Mouse (Mus musculus) embryonic facial prominence, embryonic 14.5 days (tissue): ENCODE results near the gene Tmem86b. TPM values are rescaled to one million over a fixed set of nuclear protein-coding genes. Genes with fewer than 3 reads are reported as not detected.

Experiments
- ATAC-seq: fragments of 200-750 bp; cut with Nextera tagmentation; 2 replicates; pipeline ENCODE4 v1.8.0; 2017; ENCODE audit warnings: low read depth, moderate number of reproducible peaks, moderate TSS enrichment
- DNase-seq: peaks from one replicate; pipeline ENCODE4 v3.0.0-alpha.2; 2015; ENCODE audit warnings: low spot score
- H3K27ac ChIP-seq: fragments of 300-500 bp; sonication (generic); replicated peaks from 2 replicates; pipeline ENCODE4 v1.5.1; 2014; ENCODE audit warnings: low read depth, mild to moderate bottlenecking, low read length, moderate library complexity
- H3K27me3 ChIP-seq: fragments of 300-500 bp; sonication (generic); replicated peaks from 2 replicates; pipeline ENCODE4 v1.6.1; 2014; ENCODE audit warnings: low read length; ENCODE audit not compliant: control insufficient read depth, insufficient read depth
- H3K36me3 ChIP-seq: fragments of 300-500 bp; sonication (generic); 2 replicates; pipeline ENCODE4 v1.6.1; 2014; ENCODE audit warnings: low read length, mixed read lengths; ENCODE audit not compliant: control insufficient read depth, insufficient read depth
- H3K4me1 ChIP-seq: fragments of 300-500 bp; sonication (generic); 2 replicates; pipeline ENCODE4 v1.6.1; 2014; ENCODE audit warnings: antibody characterized with exemption, low read length; ENCODE audit not compliant: control insufficient read depth, insufficient read depth
- H3K4me2 ChIP-seq: fragments of 300-500 bp; sonication (generic); 2 replicates; pipeline ENCODE4 v1.6.1; 2014; ENCODE audit warnings: low read depth, mild to moderate bottlenecking, low read length, moderate library complexity, mixed read lengths
- H3K4me3 ChIP-seq: fragments of 300-500 bp; sonication (generic); 2 replicates; pipeline ENCODE4 v1.5.1; 2014; ENCODE audit warnings: low read depth, mild to moderate bottlenecking, low read length
- H3K9ac ChIP-seq: fragments of 300-500 bp; sonication (generic); 2 replicates; pipeline ENCODE4 v1.6.1; 2014; ENCODE audit warnings: low read depth, mild to moderate bottlenecking, low read length, moderate library complexity, mixed read lengths
- H3K9me3 ChIP-seq: fragments of 300-500 bp; sonication (generic); 2 replicates; pipeline ENCODE4 v1.6.1; 2016; ENCODE audit warnings: low read length; ENCODE audit not compliant: control insufficient read depth
- WGBS: fragments of 180-500 bp; shearing (Covaris S2); extraction: QIAGEN DNeasy Blood & Tissue Kit; methylation state at CpG from one replicate; pipeline ENCODE4 v1.1.7; 2014; 5-methylcytosine and 5-hydroxymethylcytosine counted together
- polyA plus RNA-seq: library from polyadenylated mRNA; unstranded; fragments of >200 nt; fragmentation: Nextera tagmentation; extraction: Ambion mirVana; gene quantifications from 2 replicates; pipeline ENCODE4 v1.2.1, GENCODE M21; 2014

Tmem86b gene
- polyA plus RNA-seq, 1 experiment from 2014 or later = 1.0 TPM

DNA sequence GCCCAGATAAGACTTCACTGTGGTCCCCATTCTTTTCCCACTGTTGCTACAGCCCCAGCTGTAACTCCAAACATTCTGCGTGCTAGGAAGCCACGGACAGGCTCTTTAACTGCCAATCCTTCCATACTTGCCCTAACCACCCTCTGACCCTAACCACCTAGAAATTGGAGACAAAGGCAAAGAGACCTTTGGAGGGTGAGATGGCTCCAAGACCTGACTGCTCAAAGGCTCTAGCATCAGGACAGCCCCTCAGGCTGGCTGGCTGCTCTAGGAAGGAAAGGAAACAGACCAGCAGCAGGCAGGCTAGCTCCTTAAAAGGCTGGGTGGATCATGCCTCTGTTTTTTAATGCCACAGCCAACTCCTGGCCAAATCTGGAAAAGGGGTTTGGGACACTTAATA lies 23.0 kb upstream of the Tmem86b start:
- Histone ChIP-seq H3K9ac (peak overlapping the region; percentile 8; the same call in 1 of the 2 replicates), H3K4me2 (no peak overlapping the region), H3K36me3 (peaks cover 3% of the 10 kb centered on the region; the same call in 1 of the 2 replicates), H3K27me3 (no peaks in the 10 kb centered on the region), H3K9me3 (no peaks in the 10 kb centered on the region), H3K4me1 (peaks cover 21% of the 10 kb centered on the region), H3K27ac (no peak overlapping the region), H3K4me3 (no peak overlapping the region)
- no peak for DNase-seq
- 84% methylated on average over 2 of the region's 2 CpGs for WGBS
- no peak for ATAC-seq

DNA sequence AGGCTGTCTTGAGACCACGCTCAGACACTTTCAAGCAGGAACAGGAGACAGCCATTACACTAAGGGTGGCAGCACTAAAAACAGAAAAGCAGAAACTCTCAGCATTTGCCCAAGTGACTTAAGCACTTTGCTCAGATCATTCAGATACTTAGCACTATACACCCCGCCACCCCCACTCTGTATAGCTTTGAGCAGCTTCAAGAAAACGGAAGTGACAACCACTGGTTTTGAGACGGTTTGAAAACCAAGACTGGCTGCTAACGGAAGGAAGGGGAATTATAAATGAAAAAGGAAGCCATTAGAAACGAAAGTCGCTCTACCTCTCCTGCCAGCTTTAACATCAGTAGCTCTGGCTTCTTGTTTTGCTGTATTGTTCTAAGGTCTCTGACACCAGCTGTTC lies 22.6 kb upstream of the Tmem86b start:
- ATAC-seq = no peak
- Histone ChIP-seq H3K27ac (no peak overlapping the region), H3K4me2 (no peak overlapping the region), H3K9me3 (no peaks in the 10 kb centered on the region), H3K27me3 (no peaks in the 10 kb centered on the region), H3K9ac (no peak overlapping the region), H3K36me3 (peaks cover 3% of the 10 kb centered on the region; the same call in 1 of the 2 replicates), H3K4me1 (peaks cover 21% of the 10 kb centered on the region), H3K4me3 (no peak overlapping the region)
- WGBS = 88% methylated on average over 7 of the region's 7 CpGs
- no peak for DNase-seq

DNA sequence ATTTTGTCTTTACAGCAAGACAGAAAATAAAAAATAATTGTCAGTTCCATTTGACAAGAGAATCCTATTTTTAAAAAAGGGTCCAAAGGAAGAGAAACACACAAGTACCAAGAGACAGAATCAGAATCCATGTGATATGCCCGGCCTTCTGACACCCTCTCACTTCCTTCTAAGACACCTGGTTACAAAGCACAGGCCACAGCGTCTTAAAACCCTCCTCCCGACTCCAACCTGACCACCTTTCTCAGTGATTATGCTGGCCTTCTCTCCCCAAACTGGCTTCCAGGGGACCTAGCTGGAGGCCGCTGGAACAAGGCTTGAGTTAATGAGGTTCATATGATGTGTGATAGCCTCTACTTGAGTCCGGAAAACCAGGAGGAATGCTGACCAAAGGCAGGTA lies 22.1 kb upstream of the Tmem86b start:
- Histone ChIP-seq H3K27me3 (no peaks in the 10 kb centered on the region), H3K9ac (no peak overlapping the region), H3K9me3 (no peaks in the 10 kb centered on the region), H3K4me3 (no peak overlapping the region), H3K27ac (no peak overlapping the region), H3K4me2 (no peak overlapping the region), H3K36me3 (peaks cover 3% of the 10 kb centered on the region; the same call in 1 of the 2 replicates), H3K4me1 (peaks cover 21% of the 10 kb centered on the region)
- WGBS = 66% methylated on average over 5 of the region's 5 CpGs
- no peak for ATAC-seq
- DNase-seq = no peak

DNA sequence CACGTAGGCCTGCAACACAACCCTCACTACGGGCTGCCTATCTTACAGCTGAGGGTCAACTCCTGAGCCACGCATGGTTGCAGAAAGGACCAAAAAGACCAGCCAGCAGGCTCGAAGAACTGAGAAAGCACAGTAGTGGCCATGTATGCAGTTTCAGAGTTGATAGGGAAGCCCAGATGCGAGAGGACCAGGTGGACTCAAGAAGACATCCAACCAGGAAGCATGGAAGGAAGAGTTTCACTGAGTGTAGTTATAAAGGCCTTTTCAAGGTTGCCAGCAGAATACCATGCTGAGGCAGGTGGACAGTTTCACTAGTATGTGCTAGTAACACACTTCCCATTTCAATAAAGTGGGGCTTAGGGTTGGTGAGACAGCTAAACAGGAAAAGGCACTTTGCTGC lies 21.5 kb upstream of the Tmem86b start:
- no peak overlapping the region for H3K27ac ChIP-seq
- DNase-seq (no peak), ATAC-seq (no peak)
- WGBS = 92% methylated on average over 5 of the region's 5 CpGs
- peaks cover 3% of the 10 kb centered on the region; the same call in 1 of the 2 replicates for H3K36me3 ChIP-seq
- no peak overlapping the region for H3K4me2 ChIP-seq
- no peak overlapping the region for H3K9ac ChIP-seq
- no peaks in the 10 kb centered on the region for H3K9me3 ChIP-seq
- no peaks in the 10 kb centered on the region for H3K27me3 ChIP-seq
- H3K4me3 ChIP-seq = no peak overlapping the region
- peaks cover 20% of the 10 kb centered on the region for H3K4me1 ChIP-seq

DNA sequence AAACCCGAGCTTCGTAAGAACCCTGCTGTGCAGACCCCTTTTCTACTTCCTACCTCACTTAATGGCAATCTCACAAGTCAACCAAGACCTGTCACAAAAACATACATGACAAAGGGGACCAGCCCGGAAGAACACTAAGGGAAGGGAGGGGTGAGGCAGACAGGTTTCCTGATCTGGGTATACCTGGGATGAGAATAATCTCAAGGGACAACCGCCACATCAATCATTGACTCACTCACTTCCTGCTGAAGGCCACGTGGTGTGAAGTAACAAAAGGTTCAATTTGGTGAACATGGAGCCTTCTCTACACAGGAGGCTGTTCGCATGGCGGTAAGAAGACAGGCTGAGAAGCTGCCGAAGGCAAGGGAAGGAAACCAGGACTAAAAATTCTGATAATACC lies 20.4 kb upstream of the Tmem86b start:
- H3K36me3 ChIP-seq = peaks cover 4% of the 10 kb centered on the region; the same call in 1 of the 2 replicates

DNA sequence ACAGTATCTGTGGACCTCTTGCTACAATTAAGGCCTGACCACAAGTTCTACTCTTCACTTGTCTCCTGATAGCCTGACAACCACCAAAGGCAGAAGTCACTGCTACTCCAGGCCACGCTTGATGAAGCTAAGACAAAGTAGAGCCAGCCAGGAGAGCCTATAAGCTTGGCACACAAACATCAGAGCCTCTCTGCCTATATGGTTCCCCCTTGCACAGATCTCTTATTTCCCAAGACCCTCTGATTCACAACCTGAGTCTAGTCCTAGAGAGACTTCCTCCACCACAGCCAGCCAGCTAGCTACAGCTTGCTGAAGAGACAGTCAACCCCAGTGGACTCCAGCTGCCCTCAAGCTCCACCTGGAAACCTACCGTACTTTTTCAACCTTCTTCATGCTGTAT lies 16.8 kb upstream of the Tmem86b start:
- no peak overlapping the region for H3K9ac ChIP-seq
- no peak overlapping the region for H3K4me2 ChIP-seq
- H3K27me3 ChIP-seq = no peaks in the 10 kb centered on the region
- H3K9me3 ChIP-seq = no peaks in the 10 kb centered on the region
- ATAC-seq (no peak), DNase-seq (no peak)
- WGBS = 88% methylated on average over 2 of the region's 2 CpGs
- no peaks in the 10 kb centered on the region for H3K4me1 ChIP-seq
- no peak overlapping the region for H3K27ac ChIP-seq
- no peak overlapping the region for H3K4me3 ChIP-seq
- peaks cover 37% of the 10 kb centered on the region for H3K36me3 ChIP-seq

More for the DNA sequence above, 20.4 kb upstream of the Tmem86b start:
- Histone ChIP-seq H3K4me2 (no peak overlapping the region), H3K27ac (no peak overlapping the region), H3K9ac (no peak overlapping the region), H3K4me3 (no peak overlapping the region), H3K4me1 (peaks cover 10% of the 10 kb centered on the region), H3K9me3 (no peaks in the 10 kb centered on the region), H3K27me3 (no peaks in the 10 kb centered on the region)
- WGBS = 77% methylated on average over 8 of the region's 8 CpGs
- ATAC-seq (no peak), DNase-seq (no peak)

DNA sequence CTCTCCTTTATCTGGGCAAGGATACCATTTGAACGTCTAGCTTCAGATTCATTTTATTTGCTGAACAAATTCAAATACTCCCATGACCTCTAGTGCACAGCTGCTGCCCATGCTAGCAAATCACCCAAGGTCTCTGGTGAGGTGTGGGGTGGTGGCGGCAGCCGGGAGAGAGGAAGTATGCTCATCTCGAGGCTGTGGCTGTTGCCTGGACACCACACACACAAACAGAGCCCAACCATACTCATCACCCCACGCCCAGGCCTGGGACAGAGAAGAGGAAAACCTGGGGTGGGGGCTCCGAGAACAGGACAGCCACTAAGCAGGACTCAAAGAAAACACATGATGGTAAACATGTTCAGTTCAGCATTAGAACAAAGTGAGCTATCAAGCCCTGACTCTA lies 16.1 kb upstream of the Tmem86b start:
- peaks cover 43% of the 10 kb centered on the region for H3K36me3 ChIP-seq
- ATAC-seq = no peak; the same call in 1 of the 2 replicates
- no peaks in the 10 kb centered on the region for H3K27me3 ChIP-seq
- no peak overlapping the region for H3K9ac ChIP-seq
- WGBS = 62% methylated on average over 6 of the region's 6 CpGs
- H3K27ac ChIP-seq = no peak overlapping the region
- H3K4me3 ChIP-seq = no peak overlapping the region
- no peak overlapping the region for H3K4me2 ChIP-seq
- no peaks in the 10 kb centered on the region for H3K9me3 ChIP-seq
- no peak for DNase-seq
- H3K4me1 ChIP-seq = no peaks in the 10 kb centered on the region

DNA sequence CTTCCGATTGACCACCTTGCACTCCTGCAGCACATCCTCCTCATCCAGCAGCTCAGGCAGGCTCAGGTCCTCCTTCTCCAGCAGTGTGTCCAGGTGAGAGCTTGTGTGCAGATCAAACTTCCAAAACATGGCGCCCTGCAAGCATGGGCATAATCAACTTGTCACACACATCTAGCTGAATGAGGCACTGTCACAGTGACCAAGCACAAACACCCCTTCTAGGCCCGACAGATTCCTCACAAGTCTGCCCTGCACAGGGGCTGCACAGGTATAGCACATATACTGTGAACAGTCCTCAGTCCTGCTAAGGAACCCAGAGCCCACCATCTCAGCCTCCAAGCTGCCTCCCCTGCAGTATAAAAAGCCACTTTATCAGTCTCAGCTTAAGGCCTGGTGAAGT lies 15.6 kb upstream of the Tmem86b start:
- Histone ChIP-seq H3K27me3 (no peaks in the 10 kb centered on the region), H3K36me3 (peaks cover 48% of the 10 kb centered on the region), H3K27ac (no peak overlapping the region), H3K9me3 (no peaks in the 10 kb centered on the region), H3K4me1 (no peaks in the 10 kb centered on the region), H3K4me3 (no peak overlapping the region), H3K4me2 (no peak overlapping the region), H3K9ac (no peak overlapping the region)
- ATAC-seq (no peak), DNase-seq (no peak)
- WGBS = 89% methylated on average over 3 of the region's 3 CpGs

DNA sequence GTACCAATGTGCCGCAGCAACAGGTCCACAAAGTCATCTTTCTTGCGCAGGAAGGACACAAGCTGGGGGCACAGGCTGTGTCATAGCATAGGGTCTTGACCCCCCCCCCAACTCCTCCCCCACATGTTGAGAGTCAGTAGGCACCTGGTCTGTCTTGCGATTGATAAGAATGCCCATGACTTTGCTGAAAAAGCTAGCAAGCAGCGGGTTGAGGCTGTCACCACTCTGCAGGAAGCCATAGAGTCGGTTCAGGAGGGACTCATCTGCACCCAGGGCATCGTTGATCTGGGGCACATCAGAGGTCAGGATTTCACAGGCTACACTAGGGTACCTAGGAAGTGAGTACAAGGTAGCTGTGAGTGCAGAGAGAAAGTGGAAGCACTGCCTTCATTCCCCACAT lies 12.0 kb upstream of the Tmem86b start:
- peaks cover 75% of the 10 kb centered on the region for H3K36me3 ChIP-seq
- H3K9me3 ChIP-seq = no peaks in the 10 kb centered on the region
- ATAC-seq = no peak
- no peaks in the 10 kb centered on the region for H3K27me3 ChIP-seq
- no peak overlapping the region for H3K4me3 ChIP-seq
- no peak overlapping the region for H3K4me2 ChIP-seq
- no peaks in the 10 kb centered on the region for H3K4me1 ChIP-seq
- DNase-seq = no peak
- H3K27ac ChIP-seq = no peak overlapping the region
- H3K9ac ChIP-seq = no peak overlapping the region
- 96% methylated on average over 6 of the region's 6 CpGs for whole genome bisulfite sequencing
